Comparison of ENCODE assay signal across 9 mouse cellular contexts in genomic region chr16:29560454-29560853, GRCm38 (mm10). TPM values are rescaled to one million over a fixed set of nuclear protein-coding genes. Genes with fewer than 3 reads are reported as not detected.
A peak's percentile ranks its signal among the peaks of the same experiment; 100 is the strongest.
DNase-seq lines count a peak whose midpoint lies in the region; ATAC-seq and TF ChIP-seq lines count a peak whose summit lies in the region.
"Had no signal": no experiment of that assay in that cellular context is flagged by ENCODE, and none has a peak within 500 bp of the region (broad histone marks: within the 10 kb centered on the region; RNA-seq: fewer than 3 reads in every experiment).

No protein-coding gene starts in this region.

- ATAC-seq in heart, embryonic 14.5 days (ENCODE audit: insufficient number of reproducible peaks, insufficient read depth, low FRiP score, low read depth) = no peak
- ATAC-seq in midbrain, postnatal 0 days (ENCODE audit: low FRiP score) = no peak

- no peak for TF ChIP-seq CTCF in cerebellum, adult 2 months (IDR thresholded peaks at IDR 0.05; ENCODE audit: borderline replicate concordance, insufficient read depth, low read depth, low read length)
- TF ChIP-seq CTCF in lung, adult 2 months (IDR thresholded peaks at IDR 0.05; ENCODE audit: insufficient read depth, low read length) = no peak
- TF ChIP-seq CTCF in midbrain, postnatal 0 days (IDR thresholded peaks at IDR 0.05) = no peak

- peak overlapping the region; percentile 30 for H3K4me3 ChIP-seq in cerebellum, adult 2 months (replicated peaks; ENCODE audit: insufficient read depth, low read depth, low read length)
- H3K4me3 ChIP-seq in lung, adult 2 months (replicated peaks; ENCODE audit: extremely low read depth, low read depth, low read length) = no peak overlapping the region
- H3K4me3 ChIP-seq in heart, embryonic 14.5 days (ENCODE audit: control insufficient read depth in 1 of 2, insufficient read depth in 1 of 2, low read depth in 1 of 2, low read length in 2 of 2) = peak overlapping the region; percentile 10 to 18; a peak in 3 of 4 replicates
- no peak overlapping the region for H3K4me3 ChIP-seq in midbrain, postnatal 0 days (ENCODE audit: low read depth, low read length)
- H3K4me3 ChIP-seq: limb, embryonic 12.5 days had no signal

- H3K9me3 ChIP-seq in heart, embryonic 14.5 days (ENCODE audit: control insufficient read depth, low read length) = no peaks in the 10 kb centered on the region
- H3K9me3 ChIP-seq in midbrain, postnatal 0 days (ENCODE audit: low read length) = no peaks in the 10 kb centered on the region
- H3K9me3 ChIP-seq: limb, embryonic 12.5 days had no signal

- no peak overlapping the region for H3K27ac ChIP-seq in cerebellum, adult 2 months (ENCODE audit: insufficient read depth, low read length)
- H3K27ac ChIP-seq in heart, embryonic 14.5 days (replicated peaks in 1 of 2; ENCODE audit: control insufficient read depth in 1 of 2, insufficient read depth in 1 of 2, low read depth in 2 of 2, low read length in 2 of 2) = no peak overlapping the region
- H3K27ac ChIP-seq in midbrain, postnatal 0 days (ENCODE audit: low read depth, low read length) = no peak overlapping the region
- H3K27ac ChIP-seq: limb, embryonic 12.5 days had no signal

- WGBS in cerebellum, adult 2 months = 34% methylated on average over 10 of the region's 10 CpGs
- WGBS in lung, adult 2 months = 25% methylated on average over 10 of the region's 10 CpGs
- 11% methylated on average over 10 of the region's 10 CpGs for WGBS in heart, embryonic 14.5 days
- 39% methylated on average over 10 of the region's 10 CpGs for WGBS in midbrain, postnatal 0 days

- TF ChIP-seq POLR2A in cerebellum, adult 2 months (IDR thresholded peaks at IDR 0.05; ENCODE audit: borderline replicate concordance, insufficient read depth, low read length) = no peak
- no peak for TF ChIP-seq POLR2A in lung, adult 2 months (IDR thresholded peaks at IDR 0.05; ENCODE audit: borderline replicate concordance, extremely low read depth, low read depth, low read length)

- H3K27me3 ChIP-seq in cerebellum, adult 2 months (ENCODE audit: control insufficient read depth, insufficient read depth, low read length) = no peaks in the 10 kb centered on the region; the same call in 1 of the 2 replicates
- no peaks in the 10 kb centered on the region for H3K27me3 ChIP-seq in heart, embryonic 14.5 days (ENCODE audit: control insufficient read depth, insufficient read depth, low read length)
- H3K27me3 ChIP-seq in midbrain, postnatal 0 days (ENCODE audit: insufficient read depth, low read length) = peaks cover 4% of the 10 kb centered on the region; the same call in 1 of the 2 replicates
- H3K27me3 ChIP-seq: limb, embryonic 12.5 days had no signal

- H3K36me3 ChIP-seq in heart, embryonic 14.5 days (ENCODE audit: control insufficient read depth, insufficient read depth, low read length) = no peaks in the 10 kb centered on the region
- H3K36me3 ChIP-seq in midbrain, postnatal 0 days (ENCODE audit: insufficient read depth, low read length) = no peaks in the 10 kb centered on the region
- H3K36me3 ChIP-seq: limb, embryonic 12.5 days had no signal

- peak; percentile 9 to 27 for DNase-seq in cerebellum, adult 2 months
- no peak for DNase-seq in cerebellum, adult 8-10 months
- peak; percentile 28 for DNase-seq in lung, adult 2 months
- DNase-seq in lung, postnatal 36 days = no peak
- DNase-seq in midbrain, postnatal 0 days (ENCODE audit: low spot score) = no peak
- no peak for DNase-seq in gastrocnemius, postnatal 4 days (ENCODE audit: low spot score in 2 of 2)
- no peak for DNase-seq in left cerebral cortex, postnatal 4 days

- H3K9ac ChIP-seq in heart, embryonic 14.5 days (ENCODE audit: low read length) = no peak overlapping the region
- H3K9ac ChIP-seq in midbrain, postnatal 0 days (replicated peaks; ENCODE audit: low read length, poor library complexity, severe bottlenecking) = peak overlapping the region; percentile 24; the same call in 1 of the 2 replicates
- H3K9ac ChIP-seq: limb, embryonic 12.5 days had no signal

- intact Hi-C loops in left cerebral cortex, postnatal 4 days (cut with DNase I) = loop anchor here (2.0 to 10.0 kb wide), 4 partner anchors 106 to 968 kb away; partner anchors contain the start of gene Mb21d2

- peak overlapping the region; percentile 55 for H3K4me2 ChIP-seq in heart, embryonic 14.5 days (ENCODE audit: low read length)
- H3K4me2 ChIP-seq in midbrain, postnatal 0 days (ENCODE audit: low read depth, low read length, poor library complexity, severe bottlenecking) = peak overlapping the region; percentile 38
- H3K4me2 ChIP-seq: limb, embryonic 12.5 days had no signal

- no peaks in the 10 kb centered on the region for H3K4me1 ChIP-seq in cerebellum, adult 2 months (ENCODE audit: control insufficient read depth, insufficient read depth, low read length)
- H3K4me1 ChIP-seq in lung, adult 2 months (ENCODE audit: control insufficient read depth, insufficient read depth, low read length) = no peaks in the 10 kb centered on the region
- H3K4me1 ChIP-seq in heart, embryonic 14.5 days (ENCODE audit: control insufficient read depth in 2 of 2, insufficient read depth in 2 of 2, low read length in 2 of 2) = no peaks in the 10 kb centered on the region; a peak in 1 of 4 replicates
- H3K4me1 ChIP-seq in midbrain, postnatal 0 days (ENCODE audit: insufficient read depth, low read length) = no peaks in the 10 kb centered on the region
- H3K4me1 ChIP-seq: limb, embryonic 12.5 days had no signal

RNA-seq across cellular contexts. Expression of gene Atp13a4, which starts 15.8 kb away (rescaled TPM):
- polyA plus RNA-seq in cerebellum, adult 2 months (2012; rRNA removed) = 26.5 and 34.6 TPM in 2 replicates
- 3.0 and 6.3 TPM in 2 replicates for polyA plus RNA-seq in lung, adult 2 months (2012; rRNA removed)
- not detected in 2 replicates for polyA plus RNA-seq in heart, embryonic 14.5 days (2014; fragmentation: Nextera tagmentation; extraction: Ambion mirVana)
- total RNA-seq in midbrain, postnatal 0 days (2014; rRNA removed) = 3.0 and 5.9 TPM in 2 replicates
- 3.1 and 4.2 TPM in 2 replicates for polyA plus RNA-seq in midbrain, postnatal 0 days (2015; fragmentation: Nextera tagmentation; extraction: Ambion mirVana)
- not detected for total RNA-seq in gastrocnemius, postnatal 4 days (2021)
- 1 to 10 TPM; 3.1 to 3.7 TPM for total RNA-seq in left cerebral cortex, postnatal 4 days (2021)
- polyA plus RNA-seq: limb, embryonic 12.5 days had no signal

RNA-seq across cellular contexts. Expression of gene Opa1, which starts 18.7 kb away (rescaled TPM):
- polyA plus RNA-seq in cerebellum, adult 2 months (2012; rRNA removed) = 53.1 and 53.5 TPM in 2 replicates
- polyA plus RNA-seq in lung, adult 2 months (2012; rRNA removed) = 6.9 and 9.6 TPM in 2 replicates
- polyA plus RNA-seq in heart, embryonic 14.5 days (2014; fragmentation: Nextera tagmentation; extraction: Ambion mirVana) = 48.1 and 48.9 TPM in 2 replicates
- 77.4 and 106 TPM in 2 replicates for total RNA-seq in midbrain, postnatal 0 days (2014; rRNA removed)
- 42.5 and 43.9 TPM in 2 replicates for polyA plus RNA-seq in midbrain, postnatal 0 days (2015; fragmentation: Nextera tagmentation; extraction: Ambion mirVana)
- 10 to 100 TPM; 57.7 to 59.4 TPM for total RNA-seq in gastrocnemius, postnatal 4 days (2021)
- total RNA-seq in left cerebral cortex, postnatal 4 days (2021) = 100 to 1,000 TPM in 1 of 2 experiments, 10 to 100 TPM in 1; 97.2 to 105 TPM

Comparison
In these comparisons a context has a peak if more than half of its experiments do, and no peak if none do; other contexts are left out.
1. DNase-seq: peak in cerebellum, adult 2 months (2 of 2) and lung, adult 2 months (single experiment); none in cerebellum, adult 8-10 months (single experiment), lung, postnatal 36 days (single experiment), midbrain, postnatal 0 days (single experiment), gastrocnemius, postnatal 4 days (0 of 2) and left cerebral cortex, postnatal 4 days (single experiment).
2. H3K4me3 ChIP-seq: peak in cerebellum, adult 2 months (single experiment) and heart, embryonic 14.5 days (2 of 2); none in lung, adult 2 months (single experiment) and midbrain, postnatal 0 days (single experiment).